Mouse (Mus musculus): ENCODE data around the gene Cib2.
"Not testable (repeated sequence)": the region's sequence is repeated elsewhere in the genome, so short reads cannot be mapped to it uniquely, and the experiment has no call there.

Gene Cib2

GRCm38 (mm10) chr9:54559771-54560471 is at the start of gene Cib2:
Gene Cib2 (minus strand): TSS chr9:54560218.
- peak; percentile 62 for DNase-seq (ENCODE audit: low spot score)

DNA sequence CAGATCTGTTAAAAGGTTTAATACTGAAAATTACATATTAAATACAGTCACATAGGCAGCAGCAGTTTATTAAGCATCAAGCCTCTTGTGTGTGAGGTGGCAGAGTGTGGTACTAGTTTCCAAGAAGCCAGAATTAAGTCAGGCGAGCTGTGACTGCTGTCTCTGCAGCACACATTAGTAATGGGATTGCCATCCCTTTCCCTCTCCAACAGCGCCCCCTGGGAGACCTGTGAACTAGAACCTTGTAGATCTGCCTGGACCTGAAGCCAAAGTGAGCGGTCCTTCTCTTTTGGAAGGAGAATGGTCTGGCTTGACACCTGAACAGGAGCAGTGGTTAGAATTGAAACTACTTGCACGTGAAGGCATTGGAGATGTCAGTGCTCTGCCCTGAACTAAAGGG is 44.9 kb upstream of the Cib2 start:
- peak; percentile 51 for DNase-seq (ENCODE audit: low spot score)

GRCm38 (mm10) chr9:54604131-54604654 is 44.2 kb upstream of the Cib2 start:
- no peak for DNase-seq (ENCODE audit: low spot score)

- no peak for DNase-seq (ENCODE audit: low spot score)
Measured at GRCm38 (mm10) chr9:54602916-54603315, 42.9 kb upstream of the Cib2 start.

- DNase-seq (ENCODE audit: low spot score): no peak
Measured at GRCm38 (mm10) chr9:54602386-54602785, 42.4 kb upstream of the Cib2 start.

DNA sequence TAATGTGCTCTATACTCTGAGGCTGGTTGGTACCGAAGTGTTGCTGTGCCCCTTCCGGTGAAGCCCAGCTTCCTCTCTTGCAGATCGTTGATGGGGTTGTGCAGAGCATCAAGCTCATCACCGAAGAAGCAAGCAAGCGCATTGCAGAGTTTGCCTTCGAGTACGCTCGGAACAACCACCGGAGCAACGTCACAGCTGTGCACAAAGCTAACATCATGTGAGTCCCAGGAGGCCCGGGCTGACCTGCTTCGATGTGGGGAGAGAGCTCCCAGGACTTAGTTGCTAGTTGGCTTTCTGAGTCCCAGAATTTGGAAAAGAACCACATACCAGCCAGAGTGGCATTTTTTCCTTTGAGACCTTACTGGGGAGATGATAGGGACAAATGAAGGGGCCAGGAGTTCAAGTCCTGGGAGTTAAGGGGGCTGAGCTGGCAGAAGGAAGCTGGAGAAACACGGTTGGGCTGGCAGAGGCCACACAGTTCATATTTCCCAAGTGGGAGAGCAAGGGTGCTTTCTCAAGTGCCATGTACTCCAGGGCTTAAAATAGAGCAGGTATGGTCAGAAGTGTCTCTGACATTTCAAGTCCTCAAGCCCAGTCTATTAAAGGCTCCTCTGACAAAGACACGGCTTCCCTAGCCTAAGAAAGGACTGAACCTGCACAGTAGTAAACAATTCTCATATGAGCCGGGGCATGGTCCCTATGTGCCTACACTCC is 36.9 kb upstream of the Cib2 start:
- no peak for DNase-seq (ENCODE audit: low spot score)

- DNase-seq (ENCODE audit: low spot score): not testable (repeated sequence)
Measured at GRCm38 (mm10) chr9:54593652-54594051, 33.6 kb upstream of the Cib2 start.

GRCm38 (mm10) chr9:54587863-54588262 is 27.8 kb upstream of the Cib2 start:
- no peak for DNase-seq (ENCODE audit: low spot score)

GRCm38 (mm10) chr9:54586199-54587061 is 26.4 kb upstream of the Cib2 start, which contains the start of gene Idh3a:
Gene Idh3a (plus strand): TSS chr9:54586334.
- DNase-seq (ENCODE audit: low spot score): peak; percentile 95

- no peak for DNase-seq (ENCODE audit: low spot score)
Measured at GRCm38 (mm10) chr9:54585839-54586198, 25.8 kb upstream of the Cib2 start.

DNA sequence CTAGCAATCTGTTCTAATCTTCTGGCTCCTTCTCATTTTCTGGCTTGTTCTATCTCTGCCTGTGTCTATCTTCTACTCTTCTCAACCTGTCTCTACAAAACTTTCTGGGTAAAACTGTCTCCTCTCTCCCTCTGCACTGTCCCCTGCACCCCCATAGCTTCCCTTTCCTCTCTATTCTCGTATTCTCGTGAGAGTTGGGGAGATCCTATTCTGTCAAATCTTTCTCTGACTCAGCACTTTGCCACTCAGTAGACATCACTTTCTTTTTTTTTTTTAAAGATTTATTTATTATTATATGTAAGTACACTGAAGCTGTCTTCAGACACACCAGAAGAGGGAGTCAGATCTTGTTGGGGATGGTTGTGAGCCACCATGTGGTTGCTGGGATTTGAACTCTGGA is 24.1 kb upstream of the Cib2 start:
- DNase-seq (ENCODE audit: low spot score): not testable (repeated sequence)

DNA sequence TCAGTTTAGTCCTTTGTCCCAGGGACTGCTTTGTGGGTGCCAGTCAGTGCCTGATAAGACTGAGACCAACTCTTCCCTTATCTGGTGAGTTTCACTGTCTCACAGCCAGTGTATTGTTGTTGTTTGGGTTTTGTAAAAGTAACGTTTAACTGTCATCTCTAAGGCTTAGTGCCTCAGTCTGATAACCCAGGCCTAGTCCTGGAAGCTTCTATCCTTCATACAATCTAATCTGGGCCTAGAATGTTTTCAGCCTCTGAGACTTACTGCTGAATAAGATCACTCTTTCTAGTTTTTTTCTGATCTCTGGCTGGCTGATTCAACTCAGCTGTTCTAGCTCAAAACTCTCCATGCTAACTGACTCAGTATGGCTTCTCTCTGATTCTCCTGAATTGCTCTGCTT is 23.7 kb upstream of the Cib2 start:
- no peak for DNase-seq (ENCODE audit: low spot score)

- DNase-seq (ENCODE audit: low spot score): no peak
Measured at GRCm38 (mm10) chr9:54571130-54571839, 11.3 kb upstream of the Cib2 start.

GRCm38 (mm10) chr9:54568732-54569131 is 8.7 kb upstream of the Cib2 start:
- no peak for DNase-seq (ENCODE audit: low spot score)

- DNase-seq (ENCODE audit: low spot score): no peak
Measured at GRCm38 (mm10) chr9:54566958-54567357, 6.9 kb upstream of the Cib2 start.

DNA sequence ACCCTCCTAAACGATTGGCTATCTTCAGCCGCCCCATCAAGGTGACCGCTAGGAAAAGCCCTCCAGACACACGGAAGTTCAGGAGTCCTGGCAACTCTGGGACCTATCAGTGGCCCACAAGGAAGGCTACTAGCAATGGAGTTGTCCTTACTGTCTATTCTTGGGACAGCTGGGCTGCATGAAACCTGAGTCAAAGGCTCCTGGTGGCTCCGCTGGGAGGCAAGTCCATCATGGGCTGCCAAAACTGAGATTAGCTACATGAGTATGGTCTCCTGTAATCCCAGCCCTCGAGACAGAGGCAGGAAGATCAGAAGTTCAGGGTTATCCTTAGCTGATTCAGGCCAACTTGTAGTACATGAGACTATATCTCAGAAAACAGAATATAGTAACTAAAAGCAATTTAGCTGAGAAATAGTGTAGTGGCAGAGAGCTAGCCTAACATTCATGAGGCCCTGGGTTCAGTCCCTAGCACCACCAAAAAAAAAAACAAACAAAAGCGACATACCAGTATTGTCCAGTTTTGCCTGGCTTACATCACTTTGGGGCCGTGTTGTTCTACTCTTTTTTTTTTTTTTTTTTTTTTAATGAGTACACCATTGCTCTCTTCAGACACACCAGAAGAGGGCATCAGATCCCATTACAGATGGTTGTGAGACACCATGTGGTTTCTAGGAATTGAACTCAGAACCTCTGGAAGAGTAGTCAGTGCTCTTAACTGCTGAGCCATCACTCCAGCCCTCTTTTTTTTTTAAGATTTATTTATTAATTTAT is 998 bp upstream of the Cib2 start:
- no peak for DNase-seq (ENCODE audit: low spot score)

GRCm38 (mm10) chr9:54558731-54559130 is 1.3 kb downstream of the Cib2 start:
- no peak for DNase-seq (ENCODE audit: low spot score)

DNA sequence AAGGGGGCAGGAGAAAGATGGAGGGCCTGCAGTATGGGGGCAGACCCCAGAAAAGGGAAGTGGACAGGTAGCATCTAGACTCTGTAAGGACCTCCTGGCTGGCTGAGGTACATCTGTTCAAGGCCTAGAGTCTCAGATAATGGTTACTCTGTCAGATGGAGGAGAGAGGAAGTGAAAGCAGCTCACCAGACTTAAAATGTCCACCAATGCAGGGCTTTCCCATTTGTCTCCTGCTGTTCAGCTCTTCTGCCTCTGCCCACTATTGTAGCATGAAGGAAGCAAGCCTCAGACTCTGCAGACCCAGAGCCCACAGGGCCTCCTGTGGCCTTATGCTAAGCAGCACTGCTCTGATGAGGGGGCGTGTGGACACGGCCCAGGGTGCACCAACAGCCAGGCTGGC is 5.0 kb downstream of the Cib2 start:
- DNase-seq (ENCODE audit: low spot score): no peak

- peak; percentile 27 for DNase-seq (ENCODE audit: low spot score)
Measured at GRCm38 (mm10) chr9:54552409-54552808, 7.6 kb downstream of the Cib2 start.

DNA sequence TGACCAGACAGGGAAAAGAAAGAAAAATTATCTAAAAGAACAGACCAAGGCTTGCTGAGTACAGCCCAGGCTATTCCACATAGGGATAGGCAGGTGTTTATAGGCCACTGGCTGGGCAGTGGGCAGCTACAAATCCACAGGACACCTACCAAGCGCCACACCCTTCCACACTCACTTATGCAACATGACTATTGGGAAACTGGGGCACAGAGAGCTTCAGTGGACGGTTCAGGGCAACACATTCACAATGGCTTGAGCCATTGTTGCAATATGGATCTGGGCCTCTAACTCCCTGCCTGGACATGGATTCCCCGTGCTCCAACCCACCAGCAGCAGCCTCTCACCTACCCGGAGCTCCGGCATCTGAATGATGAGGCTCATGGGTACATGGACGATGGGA is 10.6 kb downstream of the Cib2 start:
- DNase-seq (ENCODE audit: low spot score): no peak

DNA sequence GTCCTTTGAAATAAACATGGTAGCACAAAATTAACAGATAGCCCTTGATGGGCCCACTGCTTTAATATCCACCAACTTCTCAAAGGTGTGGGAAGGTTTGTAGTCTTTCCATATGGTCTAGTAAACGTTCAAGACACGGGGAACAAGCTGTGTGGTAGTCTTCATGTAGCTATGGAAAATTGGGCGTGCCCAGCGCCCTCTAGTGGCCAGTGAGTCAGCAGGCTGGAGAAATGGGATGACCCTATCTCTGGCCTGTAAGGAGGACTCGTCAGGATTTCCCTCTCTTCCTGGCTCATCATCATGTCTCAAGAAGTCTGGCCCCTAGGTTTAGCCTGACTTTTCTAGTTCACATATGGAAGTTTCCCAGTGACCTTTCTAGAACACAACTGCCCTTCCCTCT is 12.5 kb downstream of the Cib2 start:
- DNase-seq (ENCODE audit: low spot score): peak; percentile 55

All from c-Kit-positive CD71-positive TER-119-positive erythroid progenitor cells, embryonic 14.5 days (primary cell).